Mouse (Mus musculus): Measurements from ENCODE around the gene Dst. TPM values are rescaled to one million over a fixed set of nuclear protein-coding genes. Genes with fewer than 3 reads are reported as not detected.

The Dst gene
- total and polyA plus RNA-seq, 2 experiments from 2014 or later, result 31.7 to 155 TPM

DNA sequence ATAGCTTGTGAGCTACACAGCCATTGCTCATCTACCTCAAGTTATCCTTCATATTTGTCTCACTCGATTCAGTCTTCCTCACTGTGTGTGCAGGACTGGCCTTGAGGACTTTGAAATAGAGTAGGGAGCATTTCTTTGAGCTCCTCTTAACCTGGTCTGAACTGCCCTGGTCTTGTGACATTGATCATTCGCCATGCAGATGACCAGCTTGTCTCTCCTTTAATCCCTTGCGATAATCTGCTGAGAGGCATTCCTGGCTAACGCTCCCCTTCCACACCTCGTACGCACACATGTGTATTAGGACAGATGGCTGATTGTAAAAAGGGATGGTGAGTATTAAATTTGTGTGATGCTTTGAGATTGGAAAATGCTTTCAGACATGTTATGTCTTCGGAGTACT lies 216.4 kb downstream of the Dst start:
- Histone ChIP-seq H3K9ac (replicated peaks; ENCODE audit: low read length, poor library complexity, severe bottlenecking) (no peak overlapping the region), H3K27ac (ENCODE audit: low read depth, low read length) (no peak overlapping the region), H3K36me3 (ENCODE audit: insufficient read depth, low read length) (no peaks in the 10 kb centered on the region), H3K4me3 (ENCODE audit: low read depth, low read length) (no peak overlapping the region), H3K4me1 (ENCODE audit: insufficient read depth, low read length) (no peaks in the 10 kb centered on the region), H3K27me3 (ENCODE audit: insufficient read depth, low read length) (no peaks in the 10 kb centered on the region), H3K4me2 (ENCODE audit: low read depth, low read length, poor library complexity, severe bottlenecking) (no peak overlapping the region), H3K9me3 (ENCODE audit: low read length) (no peaks in the 10 kb centered on the region)
- WGBS, result 69% methylated on average over 7 of the region's 7 CpGs
- DNase-seq (ENCODE audit: low spot score), result no peak
- TF ChIP-seq CTCF (IDR thresholded peaks at IDR 0.05), result no peak
- no peak for ATAC-seq (ENCODE audit: low FRiP score)

- DNase-seq (ENCODE audit: low spot score), result no peak
- H3K4me2 ChIP-seq (ENCODE audit: low read depth, low read length, poor library complexity, severe bottlenecking), result no peak overlapping the region
- 88% methylated on average over 5 of the region's 5 CpGs for WGBS
- no peak overlapping the region for H3K4me3 ChIP-seq (ENCODE audit: low read depth, low read length)
- ATAC-seq (ENCODE audit: low FRiP score), result no peak
- H3K9ac ChIP-seq (replicated peaks; ENCODE audit: low read length, poor library complexity, severe bottlenecking), result no peak overlapping the region
- TF ChIP-seq CTCF (IDR thresholded peaks at IDR 0.05), result no peak
- no peaks in the 10 kb centered on the region for H3K9me3 ChIP-seq (ENCODE audit: low read length)
- no peaks in the 10 kb centered on the region for H3K4me1 ChIP-seq (ENCODE audit: insufficient read depth, low read length)
- H3K27me3 ChIP-seq (ENCODE audit: insufficient read depth, low read length), result no peaks in the 10 kb centered on the region
- H3K36me3 ChIP-seq (ENCODE audit: insufficient read depth, low read length), result no peaks in the 10 kb centered on the region
- no peak overlapping the region for H3K27ac ChIP-seq (ENCODE audit: low read depth, low read length)
These were observed 217.1 kb downstream of the Dst start for GRCm38 (mm10) chr1:34125148-34125547.

DNA sequence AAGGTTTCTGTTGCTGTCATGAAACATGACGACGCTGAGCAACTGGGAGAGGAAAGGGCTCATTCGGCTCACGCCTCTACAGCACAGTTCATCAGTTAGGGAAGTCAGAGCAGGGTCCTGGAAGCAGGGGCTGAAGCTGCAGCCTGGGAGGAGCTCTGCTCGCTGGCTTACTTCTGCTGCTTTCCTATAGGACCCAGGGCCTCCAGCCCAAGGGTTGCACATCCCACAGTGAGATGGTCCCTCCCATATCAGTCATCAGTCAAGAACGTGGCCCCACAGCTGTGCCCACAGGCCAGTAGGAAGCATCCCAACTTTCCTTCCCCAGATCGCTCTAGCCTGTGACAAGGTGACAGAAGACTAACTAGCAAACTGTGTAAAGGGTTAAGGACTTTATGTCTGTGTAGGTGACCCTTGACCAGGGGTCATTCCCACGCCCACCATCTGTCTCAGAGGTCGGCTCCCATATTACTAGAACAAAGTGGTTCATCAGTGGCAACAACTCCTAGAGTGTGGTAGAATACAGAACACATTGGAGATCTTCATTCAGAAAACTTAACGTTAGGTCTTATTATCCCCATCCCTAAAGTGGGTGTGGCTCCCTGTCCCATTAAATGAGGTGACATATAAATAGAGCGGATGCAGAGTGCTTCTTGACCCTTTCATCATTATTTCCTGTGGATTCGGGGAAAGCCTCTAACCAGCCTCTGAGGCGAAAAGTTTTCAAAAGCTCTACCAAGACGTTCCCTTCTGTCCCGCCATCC lies 219.9 kb downstream of the Dst start:
- TF ChIP-seq CTCF (IDR thresholded peaks at IDR 0.05), result no peak
- no peak overlapping the region for H3K4me2 ChIP-seq (ENCODE audit: low read depth, low read length, poor library complexity, severe bottlenecking)
- no peaks in the 10 kb centered on the region for H3K36me3 ChIP-seq (ENCODE audit: insufficient read depth, low read length)
- ATAC-seq (ENCODE audit: low FRiP score) (no peak), DNase-seq (ENCODE audit: low spot score) (no peak)
- no peaks in the 10 kb centered on the region for H3K9me3 ChIP-seq (ENCODE audit: low read length)
- H3K4me1 ChIP-seq (ENCODE audit: insufficient read depth, low read length), result no peaks in the 10 kb centered on the region
- 79% methylated on average over 15 of the region's 15 CpGs for WGBS
- no peak overlapping the region for H3K27ac ChIP-seq (ENCODE audit: low read depth, low read length)
- H3K27me3 ChIP-seq (ENCODE audit: insufficient read depth, low read length), result no peaks in the 10 kb centered on the region
- no peak overlapping the region for H3K9ac ChIP-seq (replicated peaks; ENCODE audit: low read length, poor library complexity, severe bottlenecking)
- H3K4me3 ChIP-seq (ENCODE audit: low read depth, low read length), result no peak overlapping the region

- H3K27ac ChIP-seq (ENCODE audit: low read depth, low read length), result no peak overlapping the region
- no peaks in the 10 kb centered on the region for H3K9me3 ChIP-seq (ENCODE audit: low read length)
- no peak overlapping the region for H3K4me3 ChIP-seq (ENCODE audit: low read depth, low read length)
- ATAC-seq (ENCODE audit: low FRiP score), result no peak
- no peak overlapping the region for H3K9ac ChIP-seq (replicated peaks; ENCODE audit: low read length, poor library complexity, severe bottlenecking)
- H3K36me3 ChIP-seq (ENCODE audit: insufficient read depth, low read length), result no peaks in the 10 kb centered on the region
- TF ChIP-seq CTCF (IDR thresholded peaks at IDR 0.05), result no peak
- H3K27me3 ChIP-seq (ENCODE audit: insufficient read depth, low read length), result no peaks in the 10 kb centered on the region
- DNase-seq (ENCODE audit: low spot score), result no peak
- 91% methylated on average over 2 of the region's 2 CpGs for WGBS
- H3K4me1 ChIP-seq (ENCODE audit: insufficient read depth, low read length), result no peaks in the 10 kb centered on the region
- no peak overlapping the region for H3K4me2 ChIP-seq (ENCODE audit: low read depth, low read length, poor library complexity, severe bottlenecking)
These were observed 220.8 kb downstream of the Dst start for GRCm38 (mm10) chr1:34128796-34129195.

DNA sequence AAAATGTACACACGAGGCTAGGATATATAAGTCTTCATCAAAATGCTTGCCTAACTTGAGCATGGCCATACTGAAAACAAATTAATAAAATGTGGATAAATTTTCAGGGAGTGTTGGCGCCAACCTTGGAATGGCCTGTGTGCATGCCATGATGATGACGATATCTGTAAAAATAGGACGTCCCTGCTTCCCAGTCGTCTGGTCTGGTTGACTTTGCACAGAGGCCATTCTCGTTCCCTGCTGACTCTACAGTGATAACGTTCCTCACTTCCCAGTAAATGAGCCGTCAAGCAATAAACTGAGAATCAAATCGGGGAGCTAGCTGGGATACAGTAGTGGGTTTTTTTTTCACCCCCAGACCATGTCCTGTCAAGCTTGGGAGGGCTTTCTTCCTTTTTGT lies 221.7 kb downstream of the Dst start:
- Histone ChIP-seq H3K4me3 (ENCODE audit: low read depth, low read length) (no peak overlapping the region), H3K27ac (ENCODE audit: low read depth, low read length) (no peak overlapping the region), H3K27me3 (ENCODE audit: insufficient read depth, low read length) (no peaks in the 10 kb centered on the region), H3K9me3 (ENCODE audit: low read length) (no peaks in the 10 kb centered on the region), H3K9ac (replicated peaks; ENCODE audit: low read length, poor library complexity, severe bottlenecking) (no peak overlapping the region), H3K4me2 (ENCODE audit: low read depth, low read length, poor library complexity, severe bottlenecking) (no peak overlapping the region), H3K4me1 (ENCODE audit: insufficient read depth, low read length) (no peaks in the 10 kb centered on the region), H3K36me3 (ENCODE audit: insufficient read depth, low read length) (no peaks in the 10 kb centered on the region)
- no peak for TF ChIP-seq CTCF (IDR thresholded peaks at IDR 0.05)
- ATAC-seq (ENCODE audit: low FRiP score), result no peak
- 81% methylated on average over 9 of the region's 9 CpGs for WGBS
- DNase-seq (ENCODE audit: low spot score), result no peak

GRCm38 (mm10) chr1:34130804-34131203 lies 222.8 kb downstream of the Dst start:
- no peak for TF ChIP-seq CTCF (IDR thresholded peaks at IDR 0.05)
- H3K4me2 ChIP-seq (ENCODE audit: low read depth, low read length, poor library complexity, severe bottlenecking), result no peak overlapping the region
- H3K9ac ChIP-seq (replicated peaks; ENCODE audit: low read length, poor library complexity, severe bottlenecking), result no peak overlapping the region
- no peak for DNase-seq (ENCODE audit: low spot score)
- ATAC-seq (ENCODE audit: low FRiP score), result no peak
- H3K4me3 ChIP-seq (ENCODE audit: low read depth, low read length), result no peak overlapping the region
- no peaks in the 10 kb centered on the region for H3K9me3 ChIP-seq (ENCODE audit: low read length)
- WGBS, result 57% methylated on average over 10 of the region's 10 CpGs
- H3K27me3 ChIP-seq (ENCODE audit: insufficient read depth, low read length), result no peaks in the 10 kb centered on the region
- H3K36me3 ChIP-seq (ENCODE audit: insufficient read depth, low read length), result peaks cover 6% of the 10 kb centered on the region; the same call in 1 of the 2 replicates
- no peaks in the 10 kb centered on the region for H3K4me1 ChIP-seq (ENCODE audit: insufficient read depth, low read length)
- no peak overlapping the region for H3K27ac ChIP-seq (ENCODE audit: low read depth, low read length)

All from midbrain, postnatal 0 days (tissue).